Mouse (Mus musculus): ENCODE data around the gene Disp3.

The Disp3 gene

DNA sequence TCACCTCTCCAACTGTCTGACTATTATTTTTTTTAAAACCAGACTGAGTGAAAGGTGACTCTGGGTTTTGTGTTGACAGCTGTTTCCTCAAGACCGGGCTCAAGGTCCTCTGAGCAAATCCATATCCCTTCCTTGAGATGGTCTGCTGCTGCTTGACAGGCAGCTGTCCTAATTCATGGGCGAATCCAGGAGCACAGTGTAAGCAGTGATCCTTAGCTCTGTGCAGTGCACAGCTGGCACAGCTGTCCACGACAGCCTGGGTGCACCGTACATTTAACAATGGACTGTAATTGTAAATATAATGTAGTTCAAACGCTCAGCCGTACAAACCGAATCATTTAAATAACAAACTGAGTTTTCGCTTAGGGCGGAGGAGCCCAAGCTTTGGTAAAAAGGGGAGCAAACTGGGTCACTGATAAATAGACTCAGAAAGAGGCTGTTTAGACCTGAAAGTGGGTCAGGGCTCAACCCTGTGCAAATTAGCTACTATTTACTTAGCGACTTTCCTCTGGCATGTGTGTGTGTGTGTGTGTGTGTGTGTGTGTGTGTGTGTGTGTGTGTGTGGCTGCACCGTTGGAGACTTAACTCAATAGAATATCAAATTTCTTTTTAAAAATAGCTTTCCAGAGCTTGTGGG, 72.4 kb downstream of the Disp3 start:
- no peak for DNase-seq

DNA sequence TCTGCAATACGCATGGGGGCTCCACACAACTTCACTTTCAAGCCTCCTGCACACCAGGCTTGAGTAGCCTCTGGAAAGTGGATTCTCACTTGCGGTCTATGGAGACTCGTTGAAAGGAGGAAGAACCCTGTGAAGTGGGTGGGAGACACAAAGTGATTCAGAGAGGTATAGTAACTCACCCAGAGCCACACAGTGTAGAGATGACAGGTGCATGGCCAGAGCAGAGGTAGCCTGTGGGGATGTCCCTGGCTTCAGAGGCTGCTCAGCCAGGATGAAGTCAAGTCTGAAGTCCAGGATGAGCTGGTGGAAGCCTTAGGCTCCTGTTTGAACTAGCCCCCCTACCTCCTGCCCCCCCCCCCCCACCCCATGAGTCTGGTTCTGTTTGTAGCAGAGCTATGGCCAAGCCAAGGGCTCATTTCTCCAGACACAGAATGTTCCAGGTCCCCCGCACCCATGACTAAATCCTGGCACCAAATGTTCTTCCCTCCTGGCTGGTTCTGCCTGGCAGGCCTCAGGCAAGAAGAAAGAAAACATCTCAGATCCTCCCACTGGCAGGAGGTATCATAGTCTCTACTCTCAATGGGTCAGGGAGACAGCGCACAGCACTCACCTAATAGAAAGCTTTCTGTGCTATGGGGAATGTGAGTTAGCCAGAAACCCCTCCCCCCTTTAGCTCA, 73.2 kb downstream of the Disp3 start:
- no peak for DNase-seq

GRCm38 (mm10) chr4:148204873-148205232, 82.9 kb downstream of the Disp3 start:
- DNase-seq: no peak

GRCm38 (mm10) chr4:148204061-148204872, 83.5 kb downstream of the Disp3 start:
- no peak for DNase-seq

GRCm38 (mm10) chr4:148203557-148203956, 84.2 kb downstream of the Disp3 start:
- DNase-seq: no peak

GRCm38 (mm10) chr4:148198721-148199120, 89.0 kb downstream of the Disp3 start:
- no peak for DNase-seq

DNA sequence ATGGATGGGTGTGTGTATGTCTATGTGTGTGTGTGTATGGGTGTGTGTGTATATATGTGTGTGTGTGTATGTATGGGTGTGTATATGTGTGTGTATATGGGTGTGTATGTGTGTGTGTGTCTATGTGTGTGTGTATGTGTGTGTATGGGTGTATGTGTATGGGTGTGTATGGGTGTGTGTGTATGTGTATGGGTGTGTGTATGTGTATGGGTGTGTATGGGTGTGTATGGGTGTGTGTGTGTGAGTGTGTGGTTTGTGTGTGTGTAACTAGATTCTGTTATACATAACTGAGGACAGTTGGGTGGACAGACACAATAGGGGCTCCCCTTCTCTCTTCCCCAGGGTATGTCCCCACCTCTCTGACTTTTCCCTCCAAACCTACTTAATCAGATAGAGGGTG, 93.4 kb downstream of the Disp3 start:
- DNase-seq: no peak

- no peak for DNase-seq
These were observed 95.0 kb downstream of the Disp3 start for GRCm38 (mm10) chr4:148192707-148193245.

Data from cerebellum, postnatal 36 days (tissue).